Mouse (Mus musculus): ENCODE results near the gene Bcl9l. TPM values are rescaled to one million over a fixed set of nuclear protein-coding genes. Genes with fewer than 3 reads are reported as not detected.

Gene Bcl9l
- polyA plus RNA-seq, 1 experiment from 2014 or later = 12.3 TPM

DNA sequence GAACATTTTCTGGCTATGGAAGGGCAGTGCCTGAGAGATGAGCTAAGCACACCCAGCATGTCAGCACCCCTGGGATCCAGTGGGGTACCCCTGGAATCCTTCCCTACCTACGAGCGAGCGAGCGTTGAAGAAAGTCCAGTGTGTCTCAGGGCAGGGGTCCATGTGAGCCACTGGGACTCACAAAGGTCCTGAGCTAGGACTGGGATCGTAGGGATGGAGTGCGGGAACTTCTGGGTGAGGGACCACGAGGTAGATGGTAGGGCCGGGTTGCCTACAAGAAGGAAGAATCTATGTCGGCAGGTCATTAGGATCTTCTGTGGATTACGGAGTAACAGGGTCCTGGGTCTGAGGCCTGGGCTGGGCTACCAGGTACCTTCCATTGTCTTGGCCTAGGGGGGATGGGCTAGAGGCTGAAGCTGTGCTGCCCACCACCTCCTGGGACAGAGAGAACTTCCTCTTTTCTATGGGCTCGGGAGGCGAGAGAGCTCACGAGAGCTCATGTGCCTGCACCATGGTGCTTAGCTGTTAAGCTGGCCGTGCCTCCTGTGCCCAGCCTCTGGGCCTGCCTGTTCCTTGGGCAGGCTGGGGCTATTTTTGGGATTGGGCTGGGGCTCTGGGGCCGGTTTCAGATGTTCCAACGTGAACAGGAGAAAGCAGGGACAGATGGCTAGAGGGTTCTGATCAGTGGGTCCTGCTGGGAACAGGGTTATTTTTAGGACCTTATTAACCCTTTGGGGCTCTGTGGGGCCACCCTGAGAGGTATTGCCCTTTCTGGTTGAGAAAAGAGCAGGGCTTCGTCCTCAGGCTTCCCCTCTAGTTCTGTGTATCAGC, 10.2 kb downstream of the Bcl9l start:
- no peak overlapping the region for H3K4me2 ChIP-seq (ENCODE audit: low read depth, low read length)
- no peaks in the 10 kb centered on the region for H3K27me3 ChIP-seq (ENCODE audit: control insufficient read depth, insufficient read depth, low read length)

GRCm38 (mm10) chr9:44494261-44494862, 11.7 kb downstream of the Bcl9l start:
- no peak overlapping the region for H3K4me3 ChIP-seq (ENCODE audit: low read depth, low read length)
- H3K4me2 ChIP-seq (ENCODE audit: low read depth, low read length) = 0 out of 2 replicates have a peak overlapping the region, but pooled peaks have one; percentile 17
- H3K9ac ChIP-seq (replicated peaks; ENCODE audit: low read depth, low read length) = no peak overlapping the region
- 14% methylated on average over 11 of the region's 11 CpGs for WGBS
- H3K27ac ChIP-seq (ENCODE audit: low read depth, low read length) = peak overlapping the region; percentile 2; the same call in 1 of the 2 replicates
- no peak for ATAC-seq (ENCODE audit: low read depth)
- H3K9me3 ChIP-seq (ENCODE audit: control insufficient read depth, low read length) = no peaks in the 10 kb centered on the region
- no peaks in the 10 kb centered on the region for H3K27me3 ChIP-seq (ENCODE audit: control insufficient read depth, insufficient read depth, low read length)
- H3K36me3 ChIP-seq (ENCODE audit: control insufficient read depth, insufficient read depth, low read length) = no peaks in the 10 kb centered on the region
- peaks cover 68% of the 10 kb centered on the region for H3K4me1 ChIP-seq (ENCODE audit: control insufficient read depth, insufficient read depth, low read length)

More for the DNA sequence above, 10.2 kb downstream of the Bcl9l start:
- no peak overlapping the region for H3K4me3 ChIP-seq (ENCODE audit: low read depth, low read length)
- no peak overlapping the region for H3K9ac ChIP-seq (replicated peaks; ENCODE audit: low read depth, low read length)
- 69% methylated on average over 17 of the region's 17 CpGs for WGBS
- H3K36me3 ChIP-seq (ENCODE audit: control insufficient read depth, insufficient read depth, low read length) = no peaks in the 10 kb centered on the region
- no peak overlapping the region for H3K27ac ChIP-seq (ENCODE audit: low read depth, low read length)
- H3K4me1 ChIP-seq (ENCODE audit: control insufficient read depth, insufficient read depth, low read length) = peaks cover 69% of the 10 kb centered on the region
- ATAC-seq (ENCODE audit: low read depth) = no peak
- H3K9me3 ChIP-seq (ENCODE audit: control insufficient read depth, low read length) = no peaks in the 10 kb centered on the region

- H3K27ac ChIP-seq (ENCODE audit: low read depth, low read length) = peak overlapping the region; percentile 16; the same call in 1 of the 2 replicates
- no peak overlapping the region for H3K9ac ChIP-seq (replicated peaks; ENCODE audit: low read depth, low read length)
- H3K36me3 ChIP-seq (ENCODE audit: control insufficient read depth, insufficient read depth, low read length) = no peaks in the 10 kb centered on the region
- H3K27me3 ChIP-seq (ENCODE audit: control insufficient read depth, insufficient read depth, low read length) = no peaks in the 10 kb centered on the region
- H3K4me1 ChIP-seq (ENCODE audit: control insufficient read depth, insufficient read depth, low read length) = peaks cover 68% of the 10 kb centered on the region
- no peaks in the 10 kb centered on the region for H3K9me3 ChIP-seq (ENCODE audit: control insufficient read depth, low read length)
- no peak for ATAC-seq (ENCODE audit: low read depth)
- no peak overlapping the region for H3K4me3 ChIP-seq (ENCODE audit: low read depth, low read length)
- H3K4me2 ChIP-seq (ENCODE audit: low read depth, low read length) = 0 out of 2 replicates have a peak overlapping the region, but pooled peaks have one; percentile 17
- WGBS = 47% methylated on average over 9 of the region's 9 CpGs
Measured at GRCm38 (mm10) chr9:44494863-44495809, 12.5 kb downstream of the Bcl9l start.

DNA sequence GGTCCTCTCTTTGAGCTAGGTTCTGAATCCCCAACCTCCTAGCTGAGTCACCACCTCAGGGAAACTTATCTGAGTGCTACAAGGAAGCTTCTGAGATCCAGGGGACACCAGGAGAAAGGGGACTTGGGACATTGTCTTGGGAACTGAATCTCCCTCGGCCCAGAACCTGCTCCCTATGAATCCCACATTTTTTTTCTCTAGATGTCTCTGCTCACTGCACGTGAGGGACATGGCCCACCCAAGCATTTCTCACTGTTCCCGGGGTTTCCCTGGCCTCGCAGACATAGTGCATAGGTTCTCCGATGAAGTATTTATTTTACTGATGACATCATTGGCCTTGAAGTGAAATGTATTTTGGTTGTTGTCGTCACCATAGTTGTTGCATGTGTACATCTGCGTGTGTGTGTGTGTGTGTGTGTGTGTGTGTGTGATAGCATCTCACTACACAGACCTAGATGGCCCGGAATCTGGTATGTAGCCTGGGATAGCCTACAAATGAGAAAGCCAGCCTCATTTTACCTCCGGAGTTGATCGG, 13.3 kb downstream of the Bcl9l start:
- H3K9ac ChIP-seq (replicated peaks; ENCODE audit: low read depth, low read length) = no peak overlapping the region
- no peaks in the 10 kb centered on the region for H3K27me3 ChIP-seq (ENCODE audit: control insufficient read depth, insufficient read depth, low read length)
- ATAC-seq (ENCODE audit: low read depth) = no peak
- no peak overlapping the region for H3K4me3 ChIP-seq (ENCODE audit: low read depth, low read length)
- H3K36me3 ChIP-seq (ENCODE audit: control insufficient read depth, insufficient read depth, low read length) = no peaks in the 10 kb centered on the region
- 84% methylated on average over 10 of the region's 10 CpGs for WGBS
- no peaks in the 10 kb centered on the region for H3K9me3 ChIP-seq (ENCODE audit: control insufficient read depth, low read length)
- H3K27ac ChIP-seq (ENCODE audit: low read depth, low read length) = no peak overlapping the region
- H3K4me1 ChIP-seq (ENCODE audit: control insufficient read depth, insufficient read depth, low read length) = peaks cover 68% of the 10 kb centered on the region
- no peak overlapping the region for H3K4me2 ChIP-seq (ENCODE audit: low read depth, low read length)

DNA sequence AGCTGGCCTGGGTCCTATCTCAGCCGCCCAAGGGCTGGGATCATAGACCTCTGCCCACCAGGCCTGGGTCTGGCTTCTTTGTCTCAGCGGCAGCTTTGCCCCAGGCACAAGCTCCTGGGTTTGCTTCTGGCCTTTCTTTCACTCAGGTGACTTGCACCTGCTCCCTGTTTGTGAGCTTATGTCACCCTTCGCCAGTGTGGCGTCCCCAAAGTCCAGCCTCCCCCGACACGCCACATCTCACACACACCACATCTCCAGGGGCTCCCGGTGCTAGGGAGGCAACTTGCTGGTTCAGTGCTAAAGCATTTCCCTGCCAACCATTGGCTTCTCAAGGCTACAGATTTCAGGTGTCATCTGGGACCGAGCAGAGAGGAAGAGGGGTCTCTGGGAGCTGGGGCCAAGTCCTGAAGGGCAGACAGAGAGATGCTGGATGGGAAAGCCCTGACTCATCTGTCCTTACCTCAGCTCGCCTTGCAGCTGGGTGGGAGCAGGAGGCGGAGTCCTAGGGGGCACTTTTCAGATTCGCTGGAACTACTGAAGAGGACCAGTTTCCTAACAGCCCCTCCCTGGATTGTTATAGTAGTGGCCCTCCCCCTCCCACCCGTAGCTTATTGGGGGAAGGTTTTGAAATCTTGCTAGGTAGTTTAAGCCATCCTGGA, 14.3 kb downstream of the Bcl9l start:
- H3K9me3 ChIP-seq (ENCODE audit: control insufficient read depth, low read length) = no peaks in the 10 kb centered on the region
- WGBS = 51% methylated on average over 12 of the region's 12 CpGs
- no peaks in the 10 kb centered on the region for H3K36me3 ChIP-seq (ENCODE audit: control insufficient read depth, insufficient read depth, low read length)
- no peak overlapping the region for H3K27ac ChIP-seq (ENCODE audit: low read depth, low read length)
- H3K4me3 ChIP-seq (ENCODE audit: low read depth, low read length) = no peak overlapping the region
- H3K27me3 ChIP-seq (ENCODE audit: control insufficient read depth, insufficient read depth, low read length) = no peaks in the 10 kb centered on the region
- peak overlapping the region; percentile 4; the same call in 1 of the 2 replicates for H3K4me2 ChIP-seq (ENCODE audit: low read depth, low read length)
- H3K9ac ChIP-seq (replicated peaks; ENCODE audit: low read depth, low read length) = no peak overlapping the region
- no peak for ATAC-seq (ENCODE audit: low read depth)
- peaks cover 76% of the 10 kb centered on the region for H3K4me1 ChIP-seq (ENCODE audit: control insufficient read depth, insufficient read depth, low read length)

DNA sequence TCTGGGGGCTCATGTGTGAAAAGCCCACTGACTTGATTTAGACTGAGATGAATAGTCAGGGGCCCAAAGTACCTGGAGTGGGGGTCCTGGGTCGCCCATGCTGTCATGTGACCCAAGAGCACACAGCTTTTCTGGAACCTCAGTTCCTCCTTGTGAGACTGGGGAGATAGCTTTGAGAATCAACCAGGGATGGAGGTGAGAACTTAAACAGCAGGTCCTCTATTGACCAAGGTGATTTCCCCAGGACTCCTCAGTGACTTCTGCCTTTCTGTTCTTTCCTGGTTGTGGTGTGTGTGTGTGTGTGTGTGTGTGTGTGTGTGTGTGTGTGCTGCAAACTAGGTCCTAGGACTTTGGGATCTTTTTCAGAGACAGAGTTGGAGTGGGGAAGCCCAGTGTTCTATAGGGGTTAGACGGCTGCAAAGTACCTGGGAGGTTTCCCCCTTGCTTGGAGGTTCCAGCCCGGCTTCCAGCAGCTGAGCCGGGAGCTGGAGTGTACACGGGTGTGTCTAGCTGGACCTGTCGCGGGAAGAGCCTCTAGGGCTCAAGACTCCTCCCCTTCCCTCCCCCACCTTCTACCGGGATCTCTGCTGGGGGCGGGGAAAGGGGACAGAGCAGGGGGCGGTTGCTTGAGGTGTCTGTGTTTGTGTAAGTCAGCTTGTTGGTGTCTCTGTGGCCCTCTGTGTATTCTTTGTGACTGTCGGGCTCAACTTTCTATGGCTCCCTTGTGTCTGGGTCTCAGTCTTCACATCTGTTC, 15.2 kb downstream of the Bcl9l start:
- Histone ChIP-seq H3K4me1 (ENCODE audit: control insufficient read depth, insufficient read depth, low read length) (peaks cover 76% of the 10 kb centered on the region), H3K4me2 (ENCODE audit: low read depth, low read length) (peak overlapping the region; percentile 80), H3K27ac (ENCODE audit: low read depth, low read length) (peak overlapping the region; percentile 77), H3K9me3 (ENCODE audit: control insufficient read depth, low read length) (no peaks in the 10 kb centered on the region), H3K27me3 (ENCODE audit: control insufficient read depth, insufficient read depth, low read length) (no peaks in the 10 kb centered on the region), H3K36me3 (ENCODE audit: control insufficient read depth, insufficient read depth, low read length) (no peaks in the 10 kb centered on the region), H3K9ac (replicated peaks; ENCODE audit: low read depth, low read length) (peak overlapping the region; percentile 56), H3K4me3 (ENCODE audit: low read depth, low read length) (peak overlapping the region; percentile 35)
- ATAC-seq (ENCODE audit: low read depth) = no peak
- 2% methylated on average over 10 of the region's 11 CpGs for WGBS

- Histone ChIP-seq H3K4me2 (ENCODE audit: low read depth, low read length) (peak overlapping the region; percentile 80), H3K4me1 (ENCODE audit: control insufficient read depth, insufficient read depth, low read length) (peaks cover 71% of the 10 kb centered on the region), H3K36me3 (ENCODE audit: control insufficient read depth, insufficient read depth, low read length) (no peaks in the 10 kb centered on the region), H3K9ac (replicated peaks; ENCODE audit: low read depth, low read length) (peak overlapping the region; percentile 56), H3K9me3 (ENCODE audit: control insufficient read depth, low read length) (no peaks in the 10 kb centered on the region), H3K4me3 (ENCODE audit: low read depth, low read length) (peak overlapping the region; percentile 35), H3K27ac (ENCODE audit: low read depth, low read length) (peak overlapping the region; percentile 77), H3K27me3 (ENCODE audit: control insufficient read depth, insufficient read depth, low read length) (no peaks in the 10 kb centered on the region)
- under 1% methylated on average over 57 of the region's 59 CpGs for WGBS
- ATAC-seq (ENCODE audit: low read depth) = peak; percentile 67
Measured at GRCm38 (mm10) chr9:44498421-44499355, 16.1 kb downstream of the Bcl9l start.
